Mouse (Mus musculus) neural tube, embryonic 11.5 days (tissue): ENCODE results near the gene Shc3. TPM values are rescaled to one million over a fixed set of nuclear protein-coding genes. Genes with fewer than 3 reads are reported as not detected.

Experiments used
- ATAC-seq: fragments of 200-750 bp; cut with Nextera tagmentation; 2 replicates; pipeline ENCODE4 v1.8.0; 2017; ENCODE audit warnings: moderate number of reproducible peaks, mild to moderate bottlenecking, moderate TSS enrichment, moderate library complexity; ENCODE audit not compliant: insufficient read depth, low FRiP score, low TSS enrichment
- DNase-seq: peaks from one replicate; pipeline ENCODE4 v3.0.0-alpha.2; 2015; ENCODE audit warnings: low spot score
- H3K27ac ChIP-seq: fragments of 300-500 bp; sonication (generic); 2 replicates; pipeline ENCODE4 v1.5.1; 2014; ENCODE audit warnings: low read depth, mild to moderate bottlenecking, low read length
- H3K27me3 ChIP-seq: fragments of 300-500 bp; sonication (generic); 2 replicates; pipeline ENCODE4 v1.6.1; 2014; ENCODE audit warnings: mild to moderate bottlenecking, low read length, mixed read lengths; ENCODE audit not compliant: control insufficient read depth, insufficient read depth
- H3K36me3 ChIP-seq: fragments of 300-500 bp; sonication (generic); 2 replicates; pipeline ENCODE4 v1.6.1; 2014; ENCODE audit warnings: mild to moderate bottlenecking, low read length, moderate library complexity, mixed read lengths; ENCODE audit not compliant: control insufficient read depth, insufficient read depth
- H3K4me1 ChIP-seq: fragments of 300-500 bp; sonication (generic); 2 replicates; pipeline ENCODE4 v1.6.1; 2014; ENCODE audit warnings: low read length, mixed read lengths; ENCODE audit not compliant: control insufficient read depth, insufficient read depth
- H3K4me2 ChIP-seq: fragments of 300-500 bp; sonication (generic); 2 replicates; pipeline ENCODE4 v1.6.1; 2014; ENCODE audit warnings: low read depth, mild to moderate bottlenecking, moderate library complexity
- H3K4me3 ChIP-seq: fragments of 300-500 bp; sonication (generic); 2 replicates; pipeline ENCODE4 v1.5.1; 2014; ENCODE audit warnings: low read depth, low read length
- H3K9ac ChIP-seq: fragments of 300-500 bp; sonication (generic); 2 replicates; pipeline ENCODE4 v1.6.1; 2014; ENCODE audit warnings: mild to moderate bottlenecking, low read length
- H3K9me3 ChIP-seq: fragments of 300-500 bp; sonication (generic); 2 replicates; pipeline ENCODE4 v1.6.1; 2016; ENCODE audit warnings: low read length; ENCODE audit not compliant: control insufficient read depth
- WGBS: fragments of 180-500 bp; shearing (Covaris S2); extraction: QIAGEN DNeasy Blood & Tissue Kit; methylation state at CpG from one replicate; pipeline ENCODE4 v1.1.7; 2014; 5-methylcytosine and 5-hydroxymethylcytosine counted together
- polyA plus RNA-seq: library from polyadenylated mRNA; unstranded; fragments of >200 nt; fragmentation: Nextera tagmentation; extraction: Ambion mirVana; gene quantifications from 2 replicates; pipeline ENCODE4 v1.2.1, GENCODE M21; 2014

Shc3 gene
- polyA plus RNA-seq, 1 experiment from 2014 or later: 2.9 TPM

DNA sequence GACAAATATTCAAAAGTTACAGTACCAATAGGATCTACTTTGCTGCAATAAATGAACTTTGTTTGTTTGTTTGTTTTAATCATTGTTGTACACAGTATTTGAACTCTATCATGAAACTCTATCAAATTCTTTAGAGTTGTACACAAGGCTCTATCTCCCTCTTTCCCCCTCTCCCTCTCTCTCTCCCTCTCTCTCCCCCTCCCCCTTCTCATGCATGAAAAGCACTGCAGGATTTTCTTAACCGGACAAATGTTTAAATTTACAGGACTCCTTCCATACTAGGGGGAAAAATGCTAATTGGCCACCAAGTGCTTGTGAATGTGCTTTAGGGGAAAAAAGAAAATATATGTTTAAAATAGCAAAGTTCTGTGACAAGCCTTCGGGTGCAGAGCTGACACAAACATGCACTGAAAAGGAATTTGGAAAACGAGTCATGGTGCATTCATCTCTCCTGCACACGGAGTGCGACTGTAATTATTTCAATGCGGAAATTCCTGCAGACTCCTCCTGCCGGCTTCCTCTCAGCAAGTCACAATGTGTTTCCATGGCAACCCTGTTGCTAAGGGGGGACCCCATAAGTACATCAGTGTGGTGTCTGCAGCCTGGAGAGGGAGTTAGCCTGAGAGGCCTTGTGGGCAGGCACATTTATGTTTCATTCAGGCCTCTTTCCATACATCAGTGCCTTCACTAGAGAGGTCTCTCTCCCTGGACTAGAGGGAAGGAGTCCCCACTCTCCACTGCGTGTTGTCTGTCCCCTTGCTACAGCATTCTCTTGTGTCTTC, 11.2 kb upstream of the Shc3 start:
- Histone ChIP-seq H3K9me3 (no peaks in the 10 kb centered on the region), H3K27ac (0 out of 2 replicates have a peak overlapping the region, but pooled peaks have one; percentile 23), H3K27me3 (no peaks in the 10 kb centered on the region), H3K4me2 (peak overlapping the region; percentile 6; the same call in 1 of the 2 replicates), H3K9ac (no peak overlapping the region), H3K36me3 (no peaks in the 10 kb centered on the region), H3K4me1 (peaks cover 6% of the 10 kb centered on the region), H3K4me3 (no peak overlapping the region)
- 11% methylated on average over 8 of the region's 8 CpGs for WGBS
- DNase-seq (peak; percentile 82), ATAC-seq (peak; percentile 96)

DNA sequence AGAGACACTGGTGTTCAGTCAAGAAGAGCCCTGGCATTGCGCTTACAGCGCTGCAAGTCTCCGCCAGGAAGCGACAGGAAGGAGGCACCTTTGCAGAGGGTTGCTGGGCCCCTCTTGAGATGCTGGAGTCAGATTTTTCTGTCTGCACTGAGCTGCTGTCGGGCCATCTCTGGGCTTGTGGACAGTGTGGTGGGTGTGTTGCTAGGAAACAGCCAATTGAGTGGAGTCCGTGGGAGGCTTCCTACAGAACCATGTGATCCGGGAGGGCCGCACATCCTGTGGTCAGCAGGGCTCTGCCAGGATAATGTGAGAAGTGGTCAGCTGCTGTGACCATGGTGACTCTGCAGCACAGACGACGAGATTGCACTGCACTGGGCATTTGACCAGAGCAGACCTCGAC, 4.6 kb upstream of the Shc3 start:
- H3K9me3 ChIP-seq: no peaks in the 10 kb centered on the region
- peaks cover 3% of the 10 kb centered on the region; the same call in 1 of the 2 replicates for H3K27me3 ChIP-seq
- H3K27ac ChIP-seq: no peak overlapping the region
- ATAC-seq (no peak), DNase-seq (peak; percentile 43)
- no peak overlapping the region for H3K9ac ChIP-seq
- no peak overlapping the region for H3K4me3 ChIP-seq
- no peak overlapping the region for H3K4me2 ChIP-seq
- 31% methylated on average over 11 of the region's 11 CpGs for WGBS
- no peaks in the 10 kb centered on the region for H3K36me3 ChIP-seq
- H3K4me1 ChIP-seq: peaks cover 8% of the 10 kb centered on the region

DNA sequence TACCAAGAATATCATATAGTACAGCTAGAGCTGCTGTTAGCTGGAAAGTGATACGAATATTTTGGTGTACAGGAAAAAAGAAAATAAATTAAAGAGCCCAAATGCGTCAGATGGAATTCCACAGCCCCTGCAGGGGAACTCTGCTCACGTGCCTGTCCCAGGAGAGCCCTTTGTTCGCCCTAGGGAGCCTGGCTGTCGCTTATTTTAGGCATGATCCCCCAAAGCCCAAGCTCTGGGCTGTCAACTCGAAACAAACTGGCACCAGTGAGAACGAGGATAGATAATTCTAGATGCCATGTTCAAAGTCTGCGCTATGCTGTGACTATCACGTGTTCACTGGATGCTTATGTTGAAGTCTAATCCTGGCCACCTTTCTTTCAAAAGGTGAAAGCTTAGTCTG, 892 bp upstream of the Shc3 start:
- DNase-seq: peak; percentile 28
- H3K9me3 ChIP-seq: no peaks in the 10 kb centered on the region
- 7% methylated on average over 9 of the region's 9 CpGs for WGBS
- peak overlapping the region; percentile 95 for H3K4me2 ChIP-seq
- peak overlapping the region; percentile 40; the same call in 1 of the 2 replicates for H3K9ac ChIP-seq
- peak overlapping the region; percentile 32; the same call in 1 of the 2 replicates for H3K4me3 ChIP-seq
- peaks cover 31% of the 10 kb centered on the region for H3K4me1 ChIP-seq
- H3K36me3 ChIP-seq: no peaks in the 10 kb centered on the region
- H3K27me3 ChIP-seq: peaks cover 31% of the 10 kb centered on the region
- H3K27ac ChIP-seq: no peak overlapping the region; the same call in 1 of the 2 replicates
- ATAC-seq: no peak

DNA sequence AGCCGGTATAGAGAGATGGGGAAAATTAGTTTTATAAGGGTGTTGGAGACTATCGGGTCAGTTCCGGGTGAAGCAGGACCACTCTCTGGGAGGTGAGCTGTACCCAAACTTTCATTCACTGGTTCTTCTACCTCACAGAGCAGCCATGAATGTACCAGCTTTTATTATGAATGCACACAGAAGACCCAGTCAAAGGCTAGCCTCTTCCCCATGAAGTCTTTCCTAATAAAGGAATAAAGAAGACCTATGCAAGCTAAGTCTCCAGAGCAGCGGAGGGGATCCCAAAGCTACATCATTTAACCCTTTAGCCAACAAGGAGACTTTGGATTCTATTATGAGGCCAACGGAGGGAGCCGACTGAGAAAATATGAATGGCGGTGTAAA, 458 bp upstream of the Shc3 start:
- H3K4me1 ChIP-seq: peaks cover 31% of the 10 kb centered on the region
- H3K27me3 ChIP-seq: peaks cover 34% of the 10 kb centered on the region
- peak overlapping the region; percentile 95 for H3K4me2 ChIP-seq
- no peaks in the 10 kb centered on the region for H3K9me3 ChIP-seq
- H3K27ac ChIP-seq: peak overlapping the region; percentile 42; the same call in 1 of the 2 replicates
- no peak for DNase-seq
- peak overlapping the region; percentile 40; the same call in 1 of the 2 replicates for H3K9ac ChIP-seq
- no peaks in the 10 kb centered on the region for H3K36me3 ChIP-seq
- H3K4me3 ChIP-seq: peak overlapping the region; percentile 32
- peak; percentile 39 for ATAC-seq
- WGBS: 3% methylated on average over 7 of the region's 7 CpGs

DNA sequence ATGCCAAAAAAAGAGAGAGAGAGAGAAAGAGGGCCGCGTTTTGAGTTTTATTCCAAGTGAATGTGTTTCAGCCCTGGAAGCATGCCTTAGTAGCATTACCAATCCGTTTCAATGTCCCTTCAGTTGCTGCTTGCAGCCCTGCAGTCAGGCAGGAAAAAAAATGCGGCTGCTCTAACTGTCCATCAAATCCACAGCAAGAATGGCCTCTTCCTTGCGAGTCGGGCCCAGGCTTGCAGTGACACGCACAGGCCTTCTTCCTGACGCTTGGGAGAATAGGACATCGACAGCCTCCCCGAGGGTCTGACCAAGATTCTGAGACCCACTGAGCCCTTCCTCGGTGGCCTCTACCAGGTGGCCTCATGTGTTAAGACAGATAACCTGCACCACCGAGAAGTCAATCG, 718 bp downstream of the Shc3 start:
- Histone ChIP-seq H3K4me1 (peaks cover 31% of the 10 kb centered on the region), H3K9ac (peak overlapping the region; percentile 55), H3K9me3 (no peaks in the 10 kb centered on the region), H3K27me3 (peaks cover 34% of the 10 kb centered on the region), H3K36me3 (no peaks in the 10 kb centered on the region), H3K27ac (peak overlapping the region; percentile 72), H3K4me3 (peak overlapping the region; percentile 32), H3K4me2 (peak overlapping the region; percentile 95)
- peak; percentile 59 for DNase-seq
- no peak for ATAC-seq
- WGBS: under 1% methylated on average over 13 of the region's 13 CpGs

DNA sequence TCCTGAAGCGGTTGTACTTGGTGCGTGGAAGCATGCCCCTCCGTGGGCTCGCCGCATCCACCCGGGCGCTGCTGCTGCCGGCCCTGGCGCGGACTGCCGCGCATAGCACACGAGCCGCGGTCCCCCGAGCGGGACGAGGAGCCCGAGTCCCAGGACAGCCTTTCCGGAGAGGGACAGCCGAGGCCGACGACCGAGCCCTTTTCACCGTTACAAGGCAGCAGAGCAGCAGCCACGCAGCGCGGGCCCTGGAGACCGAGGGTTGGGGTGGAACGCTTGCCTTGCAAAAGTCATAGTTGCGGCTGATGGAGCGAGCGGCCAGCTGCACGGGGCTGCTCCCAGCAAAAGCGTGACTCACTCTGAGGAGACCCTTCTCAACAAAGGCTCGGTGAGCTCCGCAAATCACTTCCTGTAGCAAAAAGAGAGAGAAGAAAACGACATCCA, 1.8 kb downstream of the Shc3 start:
- Histone ChIP-seq H3K9me3 (no peaks in the 10 kb centered on the region), H3K27ac (no peak overlapping the region), H3K9ac (peak overlapping the region; percentile 58), H3K36me3 (no peaks in the 10 kb centered on the region), H3K4me3 (peak overlapping the region; percentile 52), H3K4me2 (peak overlapping the region; percentile 95), H3K27me3 (peaks cover 34% of the 10 kb centered on the region), H3K4me1 (peaks cover 31% of the 10 kb centered on the region)
- DNase-seq: peak; percentile 60
- WGBS: under 1% methylated on average over 38 of the region's 38 CpGs
- ATAC-seq: no peak

DNA sequence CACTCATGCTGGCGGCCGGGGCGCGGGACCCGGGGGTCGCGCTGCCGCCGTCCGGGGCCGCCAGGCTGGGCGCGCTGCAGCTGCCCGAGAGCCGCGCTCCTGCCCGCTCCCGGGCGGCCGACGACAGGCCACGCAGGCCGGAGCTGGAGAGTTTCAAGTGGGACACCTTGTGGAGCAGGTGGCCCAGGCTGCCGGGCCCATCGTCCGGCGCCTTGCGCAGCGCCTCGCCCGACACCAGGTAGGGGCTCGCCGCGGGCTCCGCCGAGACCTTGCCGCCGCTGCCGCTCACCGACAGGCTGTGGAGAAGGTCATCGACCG, 2.2 kb downstream of the Shc3 start:
- DNase-seq (peak; percentile 15), ATAC-seq (no peak)
- no peaks in the 10 kb centered on the region for H3K36me3 ChIP-seq
- peak overlapping the region; percentile 58 for H3K9ac ChIP-seq
- under 1% methylated on average over 34 of the region's 42 CpGs for WGBS
- no peaks in the 10 kb centered on the region for H3K9me3 ChIP-seq
- peaks cover 34% of the 10 kb centered on the region for H3K27me3 ChIP-seq
- H3K4me3 ChIP-seq: peak overlapping the region; percentile 52
- H3K4me2 ChIP-seq: peak overlapping the region; percentile 95
- no peak overlapping the region for H3K27ac ChIP-seq
- H3K4me1 ChIP-seq: peaks cover 31% of the 10 kb centered on the region

DNA sequence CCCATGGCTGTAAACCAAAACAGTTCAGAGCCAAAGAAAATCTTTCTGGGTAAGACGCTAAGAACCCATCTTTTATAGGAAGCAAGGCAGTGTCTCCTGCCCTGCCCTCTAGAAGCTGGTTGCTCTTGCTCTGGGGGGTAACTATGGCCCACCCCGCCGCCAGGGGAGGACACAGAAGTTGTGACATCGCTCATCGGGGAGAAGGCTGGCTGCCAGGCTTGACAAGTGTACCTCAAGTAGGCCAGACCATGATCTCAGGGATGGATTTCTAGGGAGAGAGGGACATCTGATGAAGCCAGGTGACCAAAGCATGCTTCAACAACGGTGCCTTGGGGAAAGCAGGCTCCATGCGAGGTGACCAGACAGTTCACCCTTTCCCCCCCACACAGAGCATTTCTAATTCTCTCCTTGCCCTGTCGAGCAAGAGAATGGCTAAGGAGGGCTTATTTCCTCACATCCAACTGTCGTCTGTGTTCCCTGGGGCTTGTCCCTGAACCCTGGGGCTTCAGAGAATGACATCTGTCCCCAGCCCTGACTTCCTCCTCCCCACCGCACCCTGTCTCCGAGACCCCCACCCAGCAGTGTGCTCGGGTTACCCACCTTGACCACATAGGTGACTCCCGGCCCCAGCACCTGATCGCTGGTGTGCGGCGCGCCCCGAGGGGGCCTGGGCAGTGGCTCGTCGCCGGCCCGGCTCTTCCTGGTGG, 2.7 kb downstream of the Shc3 start:
- H3K36me3 ChIP-seq: no peaks in the 10 kb centered on the region
- no peak for DNase-seq
- no peak overlapping the region for H3K27ac ChIP-seq
- H3K9ac ChIP-seq: peak overlapping the region; percentile 58
- H3K27me3 ChIP-seq: peaks cover 34% of the 10 kb centered on the region
- H3K4me1 ChIP-seq: peaks cover 31% of the 10 kb centered on the region
- H3K4me3 ChIP-seq: peak overlapping the region; percentile 52
- peak overlapping the region; percentile 95 for H3K4me2 ChIP-seq
- no peak for ATAC-seq
- H3K9me3 ChIP-seq: no peaks in the 10 kb centered on the region
- WGBS: 8% methylated on average over 20 of the region's 22 CpGs
